Mouse (Mus musculus) E14TG2a.4 (cell line): Measurements from ENCODE around the gene Klhdc1.

Experiments
- CTCF ChIP-seq: conservative IDR thresholded peaks from 2 replicates; pipeline ENCODE4 v1.5.1; 2014; ENCODE audit warnings: low read length
- POU5F1 ChIP-seq: IDR thresholded peaks from 2 replicates; pipeline ENCODE4 v1.6.1; 2014; ENCODE audit warnings: low read length, borderline replicate concordance

DNA sequence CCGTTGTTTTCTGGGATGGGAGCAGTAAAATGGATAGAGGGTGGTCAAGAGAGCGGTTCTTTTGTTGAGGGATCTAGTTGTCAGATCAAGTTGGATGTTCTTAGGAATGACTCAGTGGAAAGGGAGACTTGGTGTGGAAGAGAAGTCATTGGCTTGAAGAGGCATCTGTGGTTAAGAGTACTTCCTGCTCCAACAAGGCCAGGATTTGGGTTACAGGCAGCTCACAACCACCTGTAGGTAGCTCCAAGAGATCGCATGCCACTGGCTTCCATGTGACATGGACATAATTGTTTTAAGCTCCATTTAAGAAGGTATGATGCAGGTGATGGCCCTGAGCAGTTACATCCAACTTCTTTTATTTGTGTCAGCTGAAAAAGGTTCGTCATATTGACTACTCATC lies 8.8 kb downstream of the Klhdc1 start:
- TF ChIP-seq CTCF (no peak), POU5F1 (no peak)
